Mouse (Mus musculus): Measurements from ENCODE around the gene Ttc7b. TPM values are rescaled to one million over a fixed set of nuclear protein-coding genes. Genes with fewer than 3 reads are reported as not detected.

The Ttc7b gene
- polyA plus RNA-seq, 1 experiment from 2014 or later = 2.4 TPM

GRCm38 (mm10) chr12:100503659-100504058 lies 17.0 kb downstream of the Ttc7b start:
- Histone ChIP-seq H3K27ac (replicated peaks) (no peak overlapping the region), H3K4me1 (replicated peaks; ENCODE audit: control insufficient read depth, insufficient read depth) (no peaks in the 10 kb centered on the region), H3K36me3 (ENCODE audit: control insufficient read depth, insufficient read depth, low read length) (peaks cover 9% of the 10 kb centered on the region; the same call in 1 of the 2 replicates), H3K4me3 (ENCODE audit: low read depth, low read length) (no peak overlapping the region), H3K4me2 (replicated peaks; ENCODE audit: low read depth) (no peak overlapping the region), H3K9ac (ENCODE audit: low read length) (no peak overlapping the region), H3K27me3 (ENCODE audit: control insufficient read depth, insufficient read depth, low read length) (no peaks in the 10 kb centered on the region), H3K9me3 (ENCODE audit: control insufficient read depth, low read length) (no peaks in the 10 kb centered on the region)
- ATAC-seq (ENCODE audit: low FRiP score, low TSS enrichment) (no peak), DNase-seq (ENCODE audit: low spot score) (no peak)
- WGBS = 82% methylated on average over 4 of the region's 4 CpGs
- no peak for TF ChIP-seq EP300 (optimal IDR thresholded peaks at IDR 0.05)
- no peak for TF ChIP-seq CTCF (IDR thresholded peaks at IDR 0.05; ENCODE audit: low read depth)

DNA sequence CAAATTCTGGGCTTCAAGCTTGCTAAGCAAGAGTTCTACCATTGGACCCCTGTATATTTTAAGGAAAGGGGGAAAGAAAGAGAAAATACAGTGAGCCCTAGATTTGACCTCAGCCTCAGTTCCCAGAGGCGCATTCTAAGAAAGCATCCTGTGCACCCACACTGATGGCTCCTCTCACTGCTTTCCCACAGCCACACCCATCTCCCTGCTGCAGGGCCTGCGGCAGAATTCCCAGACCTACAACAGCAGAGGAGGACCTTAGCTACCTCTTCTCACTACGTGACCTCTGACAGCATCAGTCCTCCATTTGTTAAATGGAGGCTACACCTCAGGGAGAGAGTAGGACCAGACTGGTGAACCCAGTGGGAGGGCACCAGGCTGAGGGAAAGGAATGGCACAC lies 18.1 kb downstream of the Ttc7b start:
- H3K27ac ChIP-seq (replicated peaks) = no peak overlapping the region
- no peaks in the 10 kb centered on the region for H3K9me3 ChIP-seq (ENCODE audit: control insufficient read depth, low read length)
- ATAC-seq (ENCODE audit: low FRiP score, low TSS enrichment) (no peak), DNase-seq (ENCODE audit: low spot score) (no peak)
- TF ChIP-seq CTCF (IDR thresholded peaks at IDR 0.05; ENCODE audit: low read depth) = no peak
- no peak for TF ChIP-seq EP300 (optimal IDR thresholded peaks at IDR 0.05)
- H3K9ac ChIP-seq (ENCODE audit: low read length) = no peak overlapping the region
- no peak overlapping the region for H3K4me2 ChIP-seq (replicated peaks; ENCODE audit: low read depth)
- H3K4me1 ChIP-seq (replicated peaks; ENCODE audit: control insufficient read depth, insufficient read depth) = no peaks in the 10 kb centered on the region
- no peak overlapping the region for H3K4me3 ChIP-seq (ENCODE audit: low read depth, low read length)
- WGBS = 65% methylated on average over 3 of the region's 3 CpGs
- H3K27me3 ChIP-seq (ENCODE audit: control insufficient read depth, insufficient read depth, low read length) = no peaks in the 10 kb centered on the region
- peaks cover 9% of the 10 kb centered on the region; the same call in 1 of the 2 replicates for H3K36me3 ChIP-seq (ENCODE audit: control insufficient read depth, insufficient read depth, low read length)

DNA sequence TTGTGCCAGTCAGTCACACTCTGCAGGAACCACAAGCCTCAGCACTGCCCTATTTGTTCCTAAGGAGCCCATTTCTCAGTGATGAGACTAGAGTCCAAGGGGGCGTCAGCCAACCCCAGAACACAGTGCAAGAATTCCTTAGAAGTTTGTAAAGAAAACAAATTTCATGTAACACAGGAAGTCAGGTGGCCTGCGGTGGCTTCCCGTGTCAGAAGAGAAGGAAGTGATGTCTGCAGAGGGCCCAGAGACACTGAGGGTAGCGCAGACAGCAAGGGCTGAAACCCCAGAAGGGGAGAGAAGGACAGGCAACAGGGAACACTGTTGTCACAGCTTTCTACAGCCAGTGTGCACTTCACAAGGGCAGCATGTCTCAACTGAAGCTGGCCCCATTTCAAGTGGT lies 19.4 kb downstream of the Ttc7b start:
- no peaks in the 10 kb centered on the region for H3K4me1 ChIP-seq (replicated peaks; ENCODE audit: control insufficient read depth, insufficient read depth)
- no peaks in the 10 kb centered on the region for H3K27me3 ChIP-seq (ENCODE audit: control insufficient read depth, insufficient read depth, low read length)
- H3K9ac ChIP-seq (ENCODE audit: low read length) = no peak overlapping the region
- ATAC-seq (ENCODE audit: low FRiP score, low TSS enrichment) (no peak), DNase-seq (ENCODE audit: low spot score) (no peak)
- H3K27ac ChIP-seq (replicated peaks) = no peak overlapping the region
- H3K4me3 ChIP-seq (ENCODE audit: low read depth, low read length) = no peak overlapping the region
- H3K9me3 ChIP-seq (ENCODE audit: control insufficient read depth, low read length) = no peaks in the 10 kb centered on the region
- H3K4me2 ChIP-seq (replicated peaks; ENCODE audit: low read depth) = no peak overlapping the region
- 82% methylated on average over 4 of the region's 4 CpGs for WGBS
- H3K36me3 ChIP-seq (ENCODE audit: control insufficient read depth, insufficient read depth, low read length) = peaks cover 9% of the 10 kb centered on the region; the same call in 1 of the 2 replicates
- TF ChIP-seq EP300 (optimal IDR thresholded peaks at IDR 0.05) = no peak
- no peak for TF ChIP-seq CTCF (IDR thresholded peaks at IDR 0.05; ENCODE audit: low read depth)

DNA sequence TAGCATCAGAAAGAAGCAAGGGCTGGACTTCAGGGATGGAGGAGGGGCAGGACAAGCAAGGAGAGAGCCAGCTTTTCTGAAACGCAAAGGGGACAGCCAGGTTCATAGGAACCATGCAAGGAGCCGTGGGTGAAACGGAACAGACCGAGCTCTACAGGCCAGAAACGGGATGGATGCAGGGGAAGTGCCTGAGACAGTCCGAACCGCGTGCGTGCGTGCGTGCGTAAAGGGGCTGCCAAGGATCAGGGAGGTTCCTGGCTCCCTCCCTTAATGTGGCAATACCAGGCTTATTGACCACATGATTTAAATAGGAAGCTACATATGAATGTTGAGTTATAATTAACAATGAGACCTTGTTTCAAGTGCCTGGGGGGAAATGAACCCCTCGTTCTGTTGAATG lies 21.2 kb downstream of the Ttc7b start:
- Histone ChIP-seq H3K27ac (replicated peaks) (no peak overlapping the region), H3K36me3 (ENCODE audit: control insufficient read depth, insufficient read depth, low read length) (peaks cover 9% of the 10 kb centered on the region; the same call in 1 of the 2 replicates), H3K27me3 (ENCODE audit: control insufficient read depth, insufficient read depth, low read length) (no peaks in the 10 kb centered on the region), H3K9me3 (ENCODE audit: control insufficient read depth, low read length) (no peaks in the 10 kb centered on the region), H3K4me2 (replicated peaks; ENCODE audit: low read depth) (no peak overlapping the region), H3K4me1 (replicated peaks; ENCODE audit: control insufficient read depth, insufficient read depth) (no peaks in the 10 kb centered on the region), H3K4me3 (ENCODE audit: low read depth, low read length) (no peak overlapping the region), H3K9ac (ENCODE audit: low read length) (no peak overlapping the region)
- ATAC-seq (ENCODE audit: low FRiP score, low TSS enrichment) (no peak), DNase-seq (ENCODE audit: low spot score) (no peak)
- 83% methylated on average over 13 of the region's 13 CpGs for WGBS
- TF ChIP-seq EP300 (optimal IDR thresholded peaks at IDR 0.05) (no peak), CTCF (IDR thresholded peaks at IDR 0.05; ENCODE audit: low read depth) (no peak)

GRCm38 (mm10) chr12:100498006-100498405 lies 22.6 kb downstream of the Ttc7b start:
- Histone ChIP-seq H3K27ac (replicated peaks) (no peak overlapping the region), H3K9ac (ENCODE audit: low read length) (no peak overlapping the region), H3K27me3 (ENCODE audit: control insufficient read depth, insufficient read depth, low read length) (no peaks in the 10 kb centered on the region), H3K9me3 (ENCODE audit: control insufficient read depth, low read length) (no peaks in the 10 kb centered on the region), H3K36me3 (ENCODE audit: control insufficient read depth, insufficient read depth, low read length) (peaks cover 9% of the 10 kb centered on the region; the same call in 1 of the 2 replicates), H3K4me1 (replicated peaks; ENCODE audit: control insufficient read depth, insufficient read depth) (no peaks in the 10 kb centered on the region), H3K4me2 (replicated peaks; ENCODE audit: low read depth) (no peak overlapping the region), H3K4me3 (ENCODE audit: low read depth, low read length) (no peak overlapping the region)
- no peak for ATAC-seq (ENCODE audit: low FRiP score, low TSS enrichment)
- 91% methylated on average over 5 of the region's 5 CpGs for WGBS
- TF ChIP-seq EP300 (optimal IDR thresholded peaks at IDR 0.05) (no peak), CTCF (IDR thresholded peaks at IDR 0.05; ENCODE audit: low read depth) (no peak)
- no peak for DNase-seq (ENCODE audit: low spot score)

- no peak for DNase-seq (ENCODE audit: low spot score)
- Histone ChIP-seq H3K4me2 (replicated peaks; ENCODE audit: low read depth) (no peak overlapping the region), H3K9me3 (ENCODE audit: control insufficient read depth, low read length) (no peaks in the 10 kb centered on the region), H3K4me1 (replicated peaks; ENCODE audit: control insufficient read depth, insufficient read depth) (no peaks in the 10 kb centered on the region), H3K9ac (ENCODE audit: low read length) (no peak overlapping the region), H3K4me3 (ENCODE audit: low read depth, low read length) (no peak overlapping the region), H3K36me3 (ENCODE audit: control insufficient read depth, insufficient read depth, low read length) (peaks cover 9% of the 10 kb centered on the region; the same call in 1 of the 2 replicates), H3K27me3 (ENCODE audit: control insufficient read depth, insufficient read depth, low read length) (no peaks in the 10 kb centered on the region), H3K27ac (replicated peaks) (no peak overlapping the region)
- TF ChIP-seq EP300 (optimal IDR thresholded peaks at IDR 0.05) = no peak
- no peak for TF ChIP-seq CTCF (IDR thresholded peaks at IDR 0.05; ENCODE audit: low read depth)
- no peak for ATAC-seq (ENCODE audit: low FRiP score, low TSS enrichment)
- 89% methylated on average over 7 of the region's 7 CpGs for WGBS
Measured at GRCm38 (mm10) chr12:100495083-100495482, 25.5 kb downstream of the Ttc7b start.
